Mouse (Mus musculus) left cerebral cortex, adult 2 months (tissue): ENCODE data around the gene Naa15. TPM values are rescaled to one million over a fixed set of nuclear protein-coding genes. Genes with fewer than 3 reads are reported as not detected.
"Not testable (repeated sequence)": the region's sequence is repeated elsewhere in the genome, so short reads cannot be mapped to it uniquely, and the experiment has no call there.

Source experiments
- DNase-seq, 2 experiments: peaks; one replicate each; pipeline ENCODE4 v3.0.0; 2021 to 2022; ENCODE audit warnings: low spot score in 2 of 2, mixed read lengths in 1 of 2; ENCODE audit errors: extremely low spot score in 1 of 2
- H3K27ac ChIP-seq: fragments of 200-600 bp; 2 replicates; pipeline ENCODE4 v1.8.1; 2022
- H3K4me3 ChIP-seq: fragments of 200-600 bp; 2 replicates; pipeline ENCODE4 v1.8.1; 2022
- CTCF ChIP-seq: fragments of 200-600 bp; IDR thresholded peaks from 2 replicates; pipeline ENCODE4 v1.8.1; 2022; ENCODE audit warnings: antibody characterized with exemption, mild to moderate bottlenecking, moderate library complexity
- intact Hi-C: fragments of 180-260 bp; cut with DNase I; formaldehyde crosslinking; loops from one replicate; pipeline ENCODE4 v1.15.1; 2025
- total RNA-seq, 2 experiments: library from RNA; stranded (reverse); gene quantifications; 2 replicates each; pipeline ENCODE4 v1.2.3; 2021

Gene Naa15
- total RNA-seq, 2 experiments from 2014 or later = 50.1 to 54.6 TPM

- no peak for DNase-seq
- intact Hi-C loops = no loop called here
- H3K4me3 ChIP-seq = no peak overlapping the region
- no peak overlapping the region for H3K27ac ChIP-seq
- no peak for TF ChIP-seq CTCF
These were observed 1.7 kb upstream of the Naa15 start for GRCm38 (mm10) chr3:51413276-51413675.

DNA sequence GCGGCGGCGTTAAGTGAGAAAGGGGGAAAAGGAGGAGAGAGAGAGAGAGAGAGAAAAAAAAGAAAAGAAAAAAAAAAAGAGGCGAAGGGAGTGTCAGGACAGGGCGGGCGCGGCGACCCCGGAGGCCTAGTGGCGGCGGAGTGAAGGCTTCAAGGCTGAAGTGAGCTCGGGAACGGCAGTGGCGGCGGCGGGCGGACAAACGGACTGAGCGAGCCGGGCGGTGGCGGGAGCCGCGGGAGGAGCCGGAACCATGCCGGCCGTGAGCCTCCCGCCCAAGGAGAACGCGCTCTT lies 1.1 kb downstream of the Naa15 start:
- no peak; the same call in 1 of the 2 replicates for TF ChIP-seq CTCF
- Histone ChIP-seq H3K27ac (peak overlapping the region; percentile 84), H3K4me3 (peak overlapping the region; percentile 95)
- no peak for DNase-seq
- intact Hi-C loops = loop anchor here (5.0 kb wide), 1 partner anchor 139 kb away; no protein-coding TSS in a partner anchor

DNA sequence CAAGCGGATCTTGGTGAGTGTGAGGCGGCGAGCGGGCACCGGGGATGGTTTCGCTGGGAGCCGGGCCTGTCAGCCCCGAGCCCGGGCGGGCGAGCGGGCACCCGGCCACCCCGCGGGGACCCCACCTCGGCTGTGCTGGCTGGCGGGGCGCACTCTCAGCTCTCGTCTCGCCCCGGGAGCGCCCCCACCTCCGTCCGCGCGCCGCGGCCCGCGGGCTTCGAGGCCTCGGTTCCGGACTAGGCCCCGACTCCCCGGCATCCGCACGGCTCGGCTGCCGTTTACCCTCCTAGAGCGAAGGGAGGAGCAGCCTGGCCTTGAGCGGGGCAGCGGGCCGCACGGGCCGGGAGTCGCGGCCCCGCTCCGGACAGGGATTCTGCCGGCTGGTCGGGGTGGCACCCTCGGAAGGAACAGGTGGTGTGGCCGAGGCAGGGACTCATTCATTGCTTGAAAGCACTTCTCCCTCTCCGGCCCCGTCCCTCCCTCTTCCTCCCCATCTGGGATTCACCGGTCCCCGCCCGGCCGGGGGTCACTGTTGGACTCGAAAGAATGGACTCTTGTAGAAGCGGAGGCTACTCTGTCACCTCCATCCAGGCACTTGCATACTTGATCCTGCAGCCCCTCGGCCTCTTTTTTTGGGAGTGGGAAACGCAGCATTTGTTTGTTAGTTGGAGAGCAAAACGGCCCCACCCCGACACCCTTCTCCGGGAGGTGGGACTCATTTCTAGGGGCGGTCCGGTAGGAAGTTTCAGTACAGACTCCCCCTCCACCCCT lies 1.6 kb downstream of the Naa15 start:
- DNase-seq = peak; percentile 45 to 59
- intact Hi-C loops = loop anchor here (5.0 kb wide), 1 partner anchor 139 kb away; no protein-coding TSS in a partner anchor
- no peak for TF ChIP-seq CTCF

DNA sequence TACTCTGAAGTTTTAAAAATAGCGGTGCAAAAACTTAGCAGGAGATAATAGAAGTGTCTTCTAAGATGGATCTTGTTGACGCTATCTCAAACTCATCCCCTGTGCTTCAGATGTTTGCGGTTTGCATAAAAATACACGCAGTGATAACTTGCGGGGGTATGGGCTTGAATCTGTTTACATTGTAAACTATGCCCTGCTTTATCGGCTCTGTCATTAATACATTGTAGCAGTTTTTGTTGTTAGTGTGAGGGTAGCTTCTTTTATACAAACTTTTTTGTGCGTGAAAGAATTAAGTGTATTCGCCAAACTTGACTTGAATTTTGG lies 2.1 kb downstream of the Naa15 start:
- intact Hi-C loops = loop anchor here (5.0 kb wide), 1 partner anchor 140 kb away; no protein-coding TSS in a partner anchor
- H3K4me3 ChIP-seq = peak overlapping the region; percentile 95
- DNase-seq = no peak
- TF ChIP-seq CTCF = no peak
- H3K27ac ChIP-seq = no peak overlapping the region

More for the DNA sequence above, 1.6 kb downstream of the Naa15 start:
- H3K27ac ChIP-seq = peak overlapping the region; percentile 84
- peak overlapping the region; percentile 95 for H3K4me3 ChIP-seq

GRCm38 (mm10) chr3:51417485-51417884 lies 2.5 kb downstream of the Naa15 start:
- DNase-seq = no peak
- intact Hi-C loops = loop anchor here (5.0 kb wide), 1 partner anchor 140 kb away; no protein-coding TSS in a partner anchor
- Histone ChIP-seq H3K27ac (no peak overlapping the region), H3K4me3 (peak overlapping the region; percentile 95)
- TF ChIP-seq CTCF = no peak; the same call in 1 of the 2 replicates

DNA sequence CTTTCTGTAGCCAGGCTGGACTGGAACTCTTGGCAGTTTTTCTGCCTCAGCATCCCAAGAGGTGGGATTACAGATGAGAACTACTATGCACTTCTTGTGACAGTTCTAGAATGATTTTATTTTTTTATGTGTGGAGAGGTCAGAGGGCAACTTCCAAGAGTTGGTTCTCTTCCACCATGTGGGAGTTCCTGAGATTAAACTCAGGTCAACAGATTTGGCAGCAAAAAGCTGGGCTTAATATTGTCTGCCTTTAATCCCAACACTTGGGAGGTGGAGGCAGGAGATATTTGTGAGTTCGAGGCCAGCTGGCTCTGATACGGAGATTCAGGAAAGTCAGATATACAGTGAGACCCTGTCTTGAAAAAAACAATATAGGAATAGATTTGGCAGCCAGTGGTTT lies 3.0 kb downstream of the Naa15 start:
- no peak for DNase-seq
- Histone ChIP-seq H3K4me3 (no peak overlapping the region), H3K27ac (no peak overlapping the region)
- no peak for TF ChIP-seq CTCF
- intact Hi-C loops = loop anchor here (5.0 kb wide), 1 partner anchor 141 kb away; no protein-coding TSS in a partner anchor

DNA sequence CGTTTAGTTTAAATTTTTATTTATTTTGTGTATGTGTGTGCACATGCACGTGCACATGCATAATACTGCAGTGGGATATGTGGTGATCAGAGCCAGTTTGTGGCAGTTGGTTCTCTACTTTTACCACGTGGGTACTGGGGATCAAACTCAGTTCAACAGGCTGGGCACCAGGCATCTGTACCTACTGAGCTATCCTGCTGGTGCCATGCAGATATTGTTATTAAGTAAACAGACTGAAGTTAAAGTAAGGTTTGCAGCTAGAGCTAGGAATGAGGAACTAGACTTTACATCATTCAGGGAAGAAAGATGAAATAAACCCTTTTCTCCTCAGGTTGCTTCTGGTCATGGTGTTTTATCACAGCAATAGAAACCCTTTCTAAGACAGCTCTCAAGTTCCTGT lies 7.0 kb downstream of the Naa15 start:
- TF ChIP-seq CTCF = no peak
- intact Hi-C loops = no loop called here
- no peak overlapping the region for H3K4me3 ChIP-seq

GRCm38 (mm10) chr3:51425394-51425793 lies 10.4 kb downstream of the Naa15 start:
- TF ChIP-seq CTCF = no peak
- H3K27ac ChIP-seq = no peak overlapping the region
- H3K4me3 ChIP-seq = no peak overlapping the region
- DNase-seq = no peak
- intact Hi-C loops = no loop called here

More for the DNA sequence above, 7.0 kb downstream of the Naa15 start:
- no peak overlapping the region for H3K27ac ChIP-seq
- DNase-seq = no peak

DNA sequence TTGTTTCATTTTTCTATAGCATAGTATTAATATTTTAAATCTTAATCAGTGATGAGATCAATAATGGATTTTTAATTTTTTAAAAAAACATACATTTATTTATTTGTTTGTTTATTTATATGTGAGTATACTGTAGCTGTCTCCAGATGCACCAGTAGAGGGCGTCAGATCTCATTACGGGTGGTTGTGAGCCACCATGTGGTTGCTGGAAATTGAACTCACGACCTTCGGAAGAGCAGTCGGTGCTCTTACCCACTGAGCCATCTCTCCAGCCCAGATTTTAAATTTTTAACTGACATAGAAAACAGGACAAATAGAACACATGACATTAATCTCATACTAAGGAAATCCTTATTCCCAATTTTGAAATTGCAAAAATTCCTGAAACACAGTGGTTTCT lies 19.4 kb downstream of the Naa15 start:
- H3K27ac ChIP-seq, H3K4me3 ChIP-seq, intact Hi-C loops, DNase-seq: not testable (repeated sequence)
- peak; percentile 8; the same call in 1 of the 2 replicates for TF ChIP-seq CTCF

- Histone ChIP-seq H3K4me3 (no peak overlapping the region), H3K27ac (no peak overlapping the region)
- no peak for DNase-seq
- no peak for TF ChIP-seq CTCF
- intact Hi-C loops = no loop called here
These were observed 20.1 kb downstream of the Naa15 start for GRCm38 (mm10) chr3:51434871-51435595.

- intact Hi-C loops = no loop called here
- Histone ChIP-seq H3K4me3 (no peak overlapping the region), H3K27ac (no peak overlapping the region)
- TF ChIP-seq CTCF = no peak
- no peak for DNase-seq
These were observed 53.6 kb downstream of the Naa15 start for GRCm38 (mm10) chr3:51468530-51468929.

- intact Hi-C loops = no loop called here
- no peak overlapping the region for H3K27ac ChIP-seq
- TF ChIP-seq CTCF = no peak
- no peak for DNase-seq
- H3K4me3 ChIP-seq = no peak overlapping the region
These were observed 60.8 kb downstream of the Naa15 start for GRCm38 (mm10) chr3:51475706-51476105.
